Mouse (Mus musculus) midbrain, embryonic 12.5 days (tissue): ENCODE data around the gene Dennd6b. TPM values are rescaled to one million over a fixed set of nuclear protein-coding genes. Genes with fewer than 3 reads are reported as not detected.

ENCODE experiments used
- ATAC-seq: fragments of 200-750 bp; cut with Nextera tagmentation; 2 replicates; pipeline ENCODE4 v1.8.0; 2017; ENCODE audit warnings: low read depth, moderate TSS enrichment, moderate library complexity; ENCODE audit not compliant: low FRiP score
- H3K27ac ChIP-seq: fragments of 300-500 bp; sonication (generic); replicated peaks from 2 replicates; pipeline ENCODE4 v1.5.1; 2016; ENCODE audit warnings: mild to moderate bottlenecking
- H3K27me3 ChIP-seq: fragments of 300-500 bp; sonication (generic); 2 replicates; pipeline ENCODE4 v1.6.1; 2016; ENCODE audit warnings: mild to moderate bottlenecking
- H3K36me3 ChIP-seq: fragments of 300-500 bp; sonication (generic); 2 replicates; pipeline ENCODE4 v1.6.1; 2016
- H3K4me1 ChIP-seq: fragments of 300-500 bp; sonication (generic); 2 replicates; pipeline ENCODE4 v1.6.1; 2016
- H3K4me2 ChIP-seq: fragments of 300-500 bp; sonication (generic); replicated peaks from 2 replicates; pipeline ENCODE4 v1.6.1; 2016; ENCODE audit warnings: mild to moderate bottlenecking, moderate library complexity
- H3K4me3 ChIP-seq: fragments of 300-500 bp; sonication (generic); 2 replicates; pipeline ENCODE4 v1.5.1; 2016; ENCODE audit warnings: mild to moderate bottlenecking
- H3K9ac ChIP-seq: fragments of 300-500 bp; sonication (generic); replicated peaks from 2 replicates; pipeline ENCODE4 v1.6.1; 2016; ENCODE audit warnings: mild to moderate bottlenecking, moderate library complexity
- H3K9me3 ChIP-seq: fragments of 300-500 bp; sonication (generic); 2 replicates; pipeline ENCODE4 v1.6.1; 2016; ENCODE audit warnings: mild to moderate bottlenecking
- WGBS: fragments of 180-500 bp; shearing (Covaris S2); methylation state at CpG from one replicate; pipeline ENCODE4 v1.1.7; 2016; 5-methylcytosine and 5-hydroxymethylcytosine counted together
- polyA plus RNA-seq: library from polyadenylated mRNA; unstranded; fragments of >200 nt; fragmentation: Nextera tagmentation; extraction: Ambion mirVana; gene quantifications from 2 replicates; pipeline ENCODE4 v1.2.1, GENCODE M21; 2016

The Dennd6b gene
- polyA plus RNA-seq, 1 experiment from 2014 or later = 58.6 TPM

- Histone ChIP-seq H3K9ac (peak overlapping the region; percentile 95), H3K27ac (peak overlapping the region; percentile 90), H3K4me2 (peak overlapping the region; percentile 78), H3K4me3 (peak overlapping the region; percentile 82), H3K36me3 (peaks cover 27% of the 10 kb centered on the region), H3K4me1 (peaks cover 48% of the 10 kb centered on the region), H3K9me3 (no peaks in the 10 kb centered on the region), H3K27me3 (peaks cover 12% of the 10 kb centered on the region)
- 4% methylated on average over 25 of the region's 25 CpGs for WGBS
- no peak for ATAC-seq
Measured at GRCm38 (mm10) chr15:89148496-89149270, 47.6 kb downstream of the Dennd6b start.

- 33% methylated on average over 4 of the region's 4 CpGs for WGBS
- Histone ChIP-seq H3K27me3 (peaks cover 12% of the 10 kb centered on the region), H3K4me2 (peak overlapping the region; percentile 78), H3K27ac (no peak overlapping the region), H3K36me3 (peaks cover 34% of the 10 kb centered on the region), H3K4me1 (peaks cover 48% of the 10 kb centered on the region), H3K4me3 (peak overlapping the region; percentile 82), H3K9ac (peak overlapping the region; percentile 95; the same call in 1 of the 2 replicates), H3K9me3 (no peaks in the 10 kb centered on the region)
- no peak for ATAC-seq
Measured at GRCm38 (mm10) chr15:89147895-89148294, 48.4 kb downstream of the Dennd6b start.

- H3K4me3 ChIP-seq = peak overlapping the region; percentile 82
- peaks cover 38% of the 10 kb centered on the region for H3K36me3 ChIP-seq
- no peaks in the 10 kb centered on the region for H3K9me3 ChIP-seq
- ATAC-seq = no peak
- WGBS = 18% methylated on average over 10 of the region's 10 CpGs
- H3K27ac ChIP-seq = no peak overlapping the region
- peak overlapping the region; percentile 66; the same call in 1 of the 2 replicates for H3K9ac ChIP-seq
- H3K27me3 ChIP-seq = peaks cover 15% of the 10 kb centered on the region
- H3K4me2 ChIP-seq = peak overlapping the region; percentile 78
- H3K4me1 ChIP-seq = peaks cover 43% of the 10 kb centered on the region
Measured at GRCm38 (mm10) chr15:89147456-89147855, 48.8 kb downstream of the Dennd6b start.

GRCm38 (mm10) chr15:89147024-89147423, 49.3 kb downstream of the Dennd6b start:
- WGBS = 13% methylated on average over 15 of the region's 16 CpGs
- peak overlapping the region; percentile 52 for H3K27ac ChIP-seq
- ATAC-seq = no peak
- H3K9me3 ChIP-seq = no peaks in the 10 kb centered on the region
- H3K4me2 ChIP-seq = peak overlapping the region; percentile 78
- H3K4me3 ChIP-seq = peak overlapping the region; percentile 82
- peaks cover 39% of the 10 kb centered on the region for H3K4me1 ChIP-seq
- peaks cover 20% of the 10 kb centered on the region for H3K27me3 ChIP-seq
- peaks cover 38% of the 10 kb centered on the region for H3K36me3 ChIP-seq
- peak overlapping the region; percentile 66 for H3K9ac ChIP-seq

GRCm38 (mm10) chr15:89146537-89146936, 49.8 kb downstream of the Dennd6b start:
- peak overlapping the region; percentile 66 for H3K9ac ChIP-seq
- 3% methylated on average over 27 of the region's 27 CpGs for WGBS
- peak overlapping the region; percentile 52 for H3K27ac ChIP-seq
- 0 out of 2 replicates have a peak, but pooled peaks have one; percentile 17 for ATAC-seq
- peaks cover 22% of the 10 kb centered on the region for H3K27me3 ChIP-seq
- peaks cover 36% of the 10 kb centered on the region for H3K4me1 ChIP-seq
- H3K4me3 ChIP-seq = peak overlapping the region; percentile 82
- H3K36me3 ChIP-seq = peaks cover 38% of the 10 kb centered on the region
- no peaks in the 10 kb centered on the region for H3K9me3 ChIP-seq
- H3K4me2 ChIP-seq = peak overlapping the region; percentile 78

GRCm38 (mm10) chr15:89145813-89146350, 50.4 kb downstream of the Dennd6b start:
- peaks cover 38% of the 10 kb centered on the region for H3K36me3 ChIP-seq
- H3K4me1 ChIP-seq = peaks cover 39% of the 10 kb centered on the region
- ATAC-seq = no peak
- H3K9me3 ChIP-seq = no peaks in the 10 kb centered on the region
- WGBS = 73% methylated on average over 24 of the region's 24 CpGs
- H3K4me3 ChIP-seq = peak overlapping the region; percentile 82
- H3K9ac ChIP-seq = peak overlapping the region; percentile 66; the same call in 1 of the 2 replicates
- H3K27me3 ChIP-seq = peaks cover 26% of the 10 kb centered on the region
- H3K4me2 ChIP-seq = peak overlapping the region; percentile 78
- no peak overlapping the region for H3K27ac ChIP-seq

- peaks cover 31% of the 10 kb centered on the region for H3K27me3 ChIP-seq
- H3K9me3 ChIP-seq = no peaks in the 10 kb centered on the region
- no peak overlapping the region for H3K4me3 ChIP-seq
- H3K9ac ChIP-seq = no peak overlapping the region
- H3K4me2 ChIP-seq = no peak overlapping the region
- no peak overlapping the region for H3K27ac ChIP-seq
- no peak for ATAC-seq
- peaks cover 38% of the 10 kb centered on the region for H3K36me3 ChIP-seq
- H3K4me1 ChIP-seq = peaks cover 44% of the 10 kb centered on the region
- 94% methylated on average over 11 of the region's 11 CpGs for WGBS
Measured at GRCm38 (mm10) chr15:89144965-89145364, 51.3 kb downstream of the Dennd6b start.

GRCm38 (mm10) chr15:89143134-89143533, 53.2 kb downstream of the Dennd6b start:
- peaks cover 44% of the 10 kb centered on the region for H3K4me1 ChIP-seq
- peaks cover 38% of the 10 kb centered on the region for H3K36me3 ChIP-seq
- H3K4me3 ChIP-seq = no peak overlapping the region
- H3K9ac ChIP-seq = no peak overlapping the region
- 77% methylated on average over 2 of the region's 2 CpGs for WGBS
- no peaks in the 10 kb centered on the region for H3K9me3 ChIP-seq
- H3K4me2 ChIP-seq = no peak overlapping the region
- no peak overlapping the region for H3K27ac ChIP-seq
- peaks cover 35% of the 10 kb centered on the region for H3K27me3 ChIP-seq
- ATAC-seq = no peak

GRCm38 (mm10) chr15:89141905-89142304, 54.4 kb downstream of the Dennd6b start:
- Histone ChIP-seq H3K4me1 (peaks cover 41% of the 10 kb centered on the region), H3K4me3 (no peak overlapping the region), H3K36me3 (peaks cover 38% of the 10 kb centered on the region), H3K27ac (no peak overlapping the region), H3K9ac (no peak overlapping the region), H3K4me2 (no peak overlapping the region), H3K27me3 (peaks cover 26% of the 10 kb centered on the region), H3K9me3 (no peaks in the 10 kb centered on the region)
- 68% methylated on average over 4 of the region's 4 CpGs for WGBS
- ATAC-seq = no peak

- no peak overlapping the region; the same call in 1 of the 2 replicates for H3K9ac ChIP-seq
- H3K4me3 ChIP-seq = no peak overlapping the region
- 26% methylated on average over 5 of the region's 5 CpGs for WGBS
- no peak for ATAC-seq
- peaks cover 26% of the 10 kb centered on the region for H3K27me3 ChIP-seq
- peak overlapping the region; percentile 99; the same call in 1 of the 2 replicates for H3K4me2 ChIP-seq
- H3K9me3 ChIP-seq = no peaks in the 10 kb centered on the region
- H3K27ac ChIP-seq = no peak overlapping the region
- H3K36me3 ChIP-seq = peaks cover 38% of the 10 kb centered on the region
- H3K4me1 ChIP-seq = peaks cover 36% of the 10 kb centered on the region
Measured at GRCm38 (mm10) chr15:89141443-89141842, 54.9 kb downstream of the Dennd6b start.

GRCm38 (mm10) chr15:89140659-89141252, 55.5 kb downstream of the Dennd6b start, which contains the start of gene Mapk12:
Gene Mapk12, minus strand, starts transcription at chr15:89140703.
- Histone ChIP-seq H3K4me1 (peaks cover 30% of the 10 kb centered on the region), H3K27me3 (peaks cover 26% of the 10 kb centered on the region), H3K4me2 (peak within 1 kb of the TSS; percentile 99), H3K27ac (peak within 1 kb of the TSS; percentile 44), H3K9ac (peak within 1 kb of the TSS; percentile 64), H3K36me3 (peaks cover 33% of the 10 kb centered on the region), H3K4me3 (peak within 1 kb of the TSS; percentile 55), H3K9me3 (no peaks in the 10 kb centered on the region)
- 0% methylated on average over 21 of the region's 21 CpGs for WGBS
- ATAC-seq = peak; percentile 79
